Mouse (Mus musculus): Measurements from ENCODE around the gene Ssh2. TPM values are rescaled to one million over a fixed set of nuclear protein-coding genes. Genes with fewer than 3 reads are reported as not detected.

Ssh2 gene
- polyA plus RNA-seq, 1 experiment from 2014 or later, result 10.9 TPM

DNA sequence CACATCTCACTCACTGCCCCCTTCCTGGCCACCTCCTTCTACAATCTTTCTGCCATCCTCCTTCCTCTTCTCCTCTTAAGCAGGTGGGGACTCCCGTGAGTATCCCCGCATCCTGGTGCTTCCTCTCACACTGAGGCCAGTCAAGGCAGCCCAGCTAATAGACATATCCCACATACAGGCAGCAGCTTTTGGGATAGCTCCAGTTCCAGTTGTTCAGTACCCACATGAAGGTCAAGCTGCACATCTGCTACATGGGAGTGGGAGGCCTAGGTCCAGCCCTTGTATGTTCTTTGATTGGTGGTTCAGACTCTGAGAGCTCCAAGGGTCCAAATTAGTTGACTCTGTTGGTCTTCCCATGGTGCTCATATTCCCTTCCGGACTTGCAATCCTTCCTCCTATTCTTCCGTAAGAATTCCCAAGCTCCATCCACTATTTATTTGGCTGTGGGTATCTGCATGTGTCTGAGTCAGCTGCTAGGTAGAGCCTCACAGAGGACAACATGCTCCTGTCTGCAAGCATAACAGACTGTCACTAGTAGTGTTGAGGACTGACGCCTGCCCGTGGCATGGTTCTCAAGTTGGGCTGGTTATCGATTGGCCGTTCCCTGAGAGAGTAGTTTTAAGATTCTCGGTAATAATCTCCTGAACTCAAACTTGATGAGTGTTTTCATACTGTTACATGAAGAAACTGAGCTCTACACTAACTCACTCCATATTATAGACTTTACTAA is 151.6 kb downstream of the Ssh2 start:
- Histone ChIP-seq H3K4me3 (ENCODE audit: low read depth, low read length) (no peak overlapping the region), H3K9me3 (ENCODE audit: control insufficient read depth, low read depth, low read length) (no peaks in the 10 kb centered on the region), H3K36me3 (ENCODE audit: control insufficient read depth, insufficient read depth, low read length) (no peaks in the 10 kb centered on the region), H3K4me1 (ENCODE audit: control insufficient read depth, insufficient read depth, low read length) (peaks cover 17% of the 10 kb centered on the region), H3K9ac (replicated peaks; ENCODE audit: low read depth, low read length) (no peak overlapping the region), H3K27ac (ENCODE audit: low read length) (no peak overlapping the region), H3K27me3 (ENCODE audit: control insufficient read depth, insufficient read depth, low read length) (no peaks in the 10 kb centered on the region), H3K4me2 (replicated peaks; ENCODE audit: low read depth, low read length) (no peak overlapping the region)
- no peak for ATAC-seq (ENCODE audit: insufficient number of reproducible peaks, insufficient read depth, low FRiP score, low read depth)
- 95% methylated on average over 9 of the region's 9 CpGs for WGBS

DNA sequence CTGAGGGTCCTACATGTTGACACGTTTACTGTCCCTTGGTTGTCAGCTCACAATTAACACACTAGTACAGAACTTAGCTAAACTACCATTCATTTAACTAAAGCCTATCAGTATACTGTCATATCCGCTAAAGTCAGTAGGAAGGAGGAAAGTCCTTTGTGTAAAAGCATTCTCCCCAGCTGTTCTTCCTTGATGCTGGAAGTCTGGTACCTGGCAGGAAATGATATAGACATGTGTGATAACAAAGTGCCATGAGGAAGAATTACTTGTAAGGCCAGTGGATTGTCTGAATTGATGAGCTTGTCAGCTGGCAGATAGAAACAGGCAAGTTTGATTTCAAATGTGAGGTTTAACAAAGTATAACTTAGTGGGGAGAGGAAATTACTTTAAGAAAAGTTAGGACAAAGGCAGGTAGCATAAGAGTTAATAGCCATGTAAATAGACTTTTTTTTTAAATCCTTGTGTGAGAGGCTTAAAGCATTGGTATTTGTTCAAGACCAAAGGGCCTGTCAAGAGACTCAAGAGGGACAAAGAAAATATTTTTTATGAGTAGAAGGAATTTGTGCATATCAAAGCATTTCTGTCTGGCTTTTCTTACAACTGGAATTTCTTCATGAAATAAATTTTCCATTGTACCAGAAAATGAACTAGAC is 153.2 kb downstream of the Ssh2 start:
- no peak overlapping the region for H3K4me2 ChIP-seq (replicated peaks; ENCODE audit: low read depth, low read length)
- H3K4me1 ChIP-seq (ENCODE audit: control insufficient read depth, insufficient read depth, low read length), result peaks cover 17% of the 10 kb centered on the region
- peak overlapping the region; percentile 10; the same call in 1 of the 2 replicates for H3K27ac ChIP-seq (ENCODE audit: low read length)
- no peak overlapping the region for H3K4me3 ChIP-seq (ENCODE audit: low read depth, low read length)
- H3K27me3 ChIP-seq (ENCODE audit: control insufficient read depth, insufficient read depth, low read length), result no peaks in the 10 kb centered on the region
- no peaks in the 10 kb centered on the region for H3K36me3 ChIP-seq (ENCODE audit: control insufficient read depth, insufficient read depth, low read length)
- H3K9ac ChIP-seq (replicated peaks; ENCODE audit: low read depth, low read length), result no peak overlapping the region
- WGBS, result 60% methylated on average over 2 of the region's 2 CpGs
- no peaks in the 10 kb centered on the region for H3K9me3 ChIP-seq (ENCODE audit: control insufficient read depth, low read depth, low read length)
- ATAC-seq (ENCODE audit: insufficient number of reproducible peaks, insufficient read depth, low FRiP score, low read depth), result no peak

DNA sequence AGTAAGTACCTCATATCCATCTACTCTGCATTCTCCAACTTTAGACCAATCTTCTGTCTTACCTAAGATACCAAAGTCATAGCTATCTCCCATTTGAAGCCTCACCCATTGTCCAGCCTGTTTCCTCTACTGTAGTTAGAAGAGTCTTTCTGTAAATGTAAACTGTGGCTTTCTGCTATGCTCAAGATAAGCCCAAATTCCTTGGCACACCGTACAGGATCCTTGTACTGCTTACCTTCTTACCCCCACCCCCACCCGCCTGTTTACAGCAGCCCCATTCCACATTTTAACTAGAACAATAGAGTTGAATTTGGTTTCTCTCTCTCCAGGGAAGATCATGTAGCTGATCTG is 153.7 kb downstream of the Ssh2 start:
- H3K27me3 ChIP-seq (ENCODE audit: control insufficient read depth, insufficient read depth, low read length), result no peaks in the 10 kb centered on the region
- H3K27ac ChIP-seq (ENCODE audit: low read length), result peak overlapping the region; percentile 33; the same call in 1 of the 2 replicates
- H3K4me2 ChIP-seq (replicated peaks; ENCODE audit: low read depth, low read length), result no peak overlapping the region
- H3K4me1 ChIP-seq (ENCODE audit: control insufficient read depth, insufficient read depth, low read length), result peaks cover 17% of the 10 kb centered on the region
- H3K9ac ChIP-seq (replicated peaks; ENCODE audit: low read depth, low read length), result no peak overlapping the region
- H3K4me3 ChIP-seq (ENCODE audit: low read depth, low read length), result no peak overlapping the region
- no peaks in the 10 kb centered on the region for H3K9me3 ChIP-seq (ENCODE audit: control insufficient read depth, low read depth, low read length)
- no peaks in the 10 kb centered on the region for H3K36me3 ChIP-seq (ENCODE audit: control insufficient read depth, insufficient read depth, low read length)
- no peak for ATAC-seq (ENCODE audit: insufficient number of reproducible peaks, insufficient read depth, low FRiP score, low read depth)
- 37% methylated on average over 2 of the region's 2 CpGs for WGBS

DNA sequence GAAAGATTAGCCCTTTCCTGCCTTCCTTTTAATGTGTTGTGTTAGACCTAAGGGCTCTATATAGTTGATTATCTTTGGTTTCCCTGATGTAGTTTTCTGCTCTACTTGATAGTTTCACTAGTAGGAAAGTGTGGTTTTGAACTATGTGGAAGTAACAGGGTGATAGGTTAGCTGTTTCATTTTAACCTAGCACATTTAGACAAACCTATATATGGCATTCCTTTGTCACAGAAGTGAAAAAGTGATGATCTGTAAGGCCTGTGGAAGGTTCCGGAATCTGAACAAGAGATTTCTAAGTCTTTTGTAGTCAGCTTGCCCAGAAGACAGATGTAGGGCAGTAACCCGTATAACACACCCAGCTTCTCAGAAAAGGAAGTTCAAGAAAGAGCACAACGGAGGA is 155.0 kb downstream of the Ssh2 start:
- H3K4me2 ChIP-seq (replicated peaks; ENCODE audit: low read depth, low read length), result no peak overlapping the region
- H3K4me1 ChIP-seq (ENCODE audit: control insufficient read depth, insufficient read depth, low read length), result peaks cover 17% of the 10 kb centered on the region
- no peaks in the 10 kb centered on the region for H3K36me3 ChIP-seq (ENCODE audit: control insufficient read depth, insufficient read depth, low read length)
- no peaks in the 10 kb centered on the region for H3K9me3 ChIP-seq (ENCODE audit: control insufficient read depth, low read depth, low read length)
- no peak overlapping the region for H3K4me3 ChIP-seq (ENCODE audit: low read depth, low read length)
- 73% methylated on average over 3 of the region's 3 CpGs for WGBS
- H3K9ac ChIP-seq (replicated peaks; ENCODE audit: low read depth, low read length), result no peak overlapping the region
- no peak overlapping the region for H3K27ac ChIP-seq (ENCODE audit: low read length)
- no peaks in the 10 kb centered on the region for H3K27me3 ChIP-seq (ENCODE audit: control insufficient read depth, insufficient read depth, low read length)
- no peak for ATAC-seq (ENCODE audit: insufficient number of reproducible peaks, insufficient read depth, low FRiP score, low read depth)

DNA sequence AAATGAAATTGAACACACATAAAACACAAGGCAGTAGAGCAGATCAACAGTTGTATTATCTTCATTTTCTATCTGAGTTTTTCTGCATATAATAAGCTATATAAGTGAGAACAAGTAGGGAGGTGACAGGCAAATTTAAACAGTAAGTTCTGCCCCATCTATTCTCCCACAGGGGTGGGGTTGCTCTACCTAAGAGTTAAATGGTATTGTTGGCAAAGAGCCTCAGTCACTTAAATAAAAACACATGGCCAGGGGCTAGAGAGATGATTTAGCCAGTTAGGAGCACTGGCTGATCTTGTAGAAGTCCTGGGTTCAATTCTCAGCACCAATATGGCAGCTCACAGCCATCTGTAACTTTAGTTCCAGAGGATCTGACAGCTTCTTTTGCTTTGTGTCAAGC is 155.6 kb downstream of the Ssh2 start:
- H3K9ac ChIP-seq (replicated peaks; ENCODE audit: low read depth, low read length), result no peak overlapping the region
- no peaks in the 10 kb centered on the region for H3K9me3 ChIP-seq (ENCODE audit: control insufficient read depth, low read depth, low read length)
- no peak for ATAC-seq (ENCODE audit: insufficient number of reproducible peaks, insufficient read depth, low FRiP score, low read depth)
- no peak overlapping the region for H3K4me2 ChIP-seq (replicated peaks; ENCODE audit: low read depth, low read length)
- no peaks in the 10 kb centered on the region for H3K27me3 ChIP-seq (ENCODE audit: control insufficient read depth, insufficient read depth, low read length)
- no peak overlapping the region for H3K4me3 ChIP-seq (ENCODE audit: low read depth, low read length)
- no peaks in the 10 kb centered on the region for H3K36me3 ChIP-seq (ENCODE audit: control insufficient read depth, insufficient read depth, low read length)
- peaks cover 17% of the 10 kb centered on the region for H3K4me1 ChIP-seq (ENCODE audit: control insufficient read depth, insufficient read depth, low read length)
- no peak overlapping the region; the same call in 1 of the 2 replicates for H3K27ac ChIP-seq (ENCODE audit: low read length)

DNA sequence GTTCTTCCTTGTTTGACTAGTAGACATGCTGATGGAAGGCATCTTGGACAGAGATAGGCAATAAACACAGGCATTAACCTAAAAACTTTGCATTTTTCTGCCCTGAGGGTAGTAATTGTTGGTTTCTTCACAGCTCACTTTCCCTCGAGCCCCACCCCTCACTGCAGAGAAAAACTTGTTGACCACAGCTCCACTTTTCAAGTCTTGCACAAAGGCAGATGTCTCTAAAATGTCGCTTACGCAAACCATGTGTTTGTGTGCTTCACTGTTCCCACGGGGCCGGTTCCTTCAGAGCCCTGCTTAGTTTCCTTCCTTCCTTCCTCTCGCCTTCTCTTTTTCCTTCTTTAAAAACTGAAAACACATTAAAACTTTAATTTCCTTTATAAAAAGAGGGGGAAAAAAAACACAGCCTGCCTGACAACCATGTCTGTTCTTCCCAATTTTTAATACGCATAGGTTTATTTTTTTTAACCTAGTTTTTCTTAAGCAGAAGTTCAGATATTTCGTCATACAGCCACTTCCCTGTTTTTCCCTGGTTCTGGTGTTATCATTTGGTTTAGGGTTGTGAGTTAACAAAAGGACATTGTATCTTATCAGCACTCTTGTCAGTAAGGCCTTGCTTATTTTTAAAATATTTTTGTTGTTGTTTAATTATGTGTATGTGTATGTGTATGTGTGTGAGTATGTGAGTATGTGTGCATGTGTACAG is 156.3 kb downstream of the Ssh2 start:
- no peak overlapping the region; the same call in 1 of the 2 replicates for H3K27ac ChIP-seq (ENCODE audit: low read length)
- peaks cover 17% of the 10 kb centered on the region for H3K4me1 ChIP-seq (ENCODE audit: control insufficient read depth, insufficient read depth, low read length)
- no peaks in the 10 kb centered on the region for H3K36me3 ChIP-seq (ENCODE audit: control insufficient read depth, insufficient read depth, low read length)
- no peak for ATAC-seq (ENCODE audit: insufficient number of reproducible peaks, insufficient read depth, low FRiP score, low read depth)
- no peak overlapping the region for H3K4me2 ChIP-seq (replicated peaks; ENCODE audit: low read depth, low read length)
- no peaks in the 10 kb centered on the region for H3K27me3 ChIP-seq (ENCODE audit: control insufficient read depth, insufficient read depth, low read length)
- H3K4me3 ChIP-seq (ENCODE audit: low read depth, low read length), result no peak overlapping the region
- WGBS, result 48% methylated on average over 8 of the region's 8 CpGs
- H3K9me3 ChIP-seq (ENCODE audit: control insufficient read depth, low read depth, low read length), result no peaks in the 10 kb centered on the region
- H3K9ac ChIP-seq (replicated peaks; ENCODE audit: low read depth, low read length), result no peak overlapping the region

GRCm38 (mm10) chr11:77378622-77379021 is 162.5 kb downstream of the Ssh2 start:
- H3K27me3 ChIP-seq (ENCODE audit: control insufficient read depth, insufficient read depth, low read length), result no peaks in the 10 kb centered on the region
- H3K27ac ChIP-seq (ENCODE audit: low read length), result no peak overlapping the region
- no peak overlapping the region for H3K4me2 ChIP-seq (replicated peaks; ENCODE audit: low read depth, low read length)
- 90% methylated on average over 2 of the region's 2 CpGs for WGBS
- no peaks in the 10 kb centered on the region for H3K36me3 ChIP-seq (ENCODE audit: control insufficient read depth, insufficient read depth, low read length)
- ATAC-seq (ENCODE audit: insufficient number of reproducible peaks, insufficient read depth, low FRiP score, low read depth), result no peak
- no peaks in the 10 kb centered on the region for H3K9me3 ChIP-seq (ENCODE audit: control insufficient read depth, low read depth, low read length)
- no peaks in the 10 kb centered on the region for H3K4me1 ChIP-seq (ENCODE audit: control insufficient read depth, insufficient read depth, low read length)
- H3K9ac ChIP-seq (replicated peaks; ENCODE audit: low read depth, low read length), result no peak overlapping the region
- H3K4me3 ChIP-seq (ENCODE audit: low read depth, low read length), result no peak overlapping the region

- no peak overlapping the region for H3K4me2 ChIP-seq (replicated peaks; ENCODE audit: low read depth, low read length)
- H3K9ac ChIP-seq (replicated peaks; ENCODE audit: low read depth, low read length), result no peak overlapping the region
- no peaks in the 10 kb centered on the region for H3K27me3 ChIP-seq (ENCODE audit: control insufficient read depth, insufficient read depth, low read length)
- ATAC-seq (ENCODE audit: insufficient number of reproducible peaks, insufficient read depth, low FRiP score, low read depth), result no peak
- no peaks in the 10 kb centered on the region for H3K4me1 ChIP-seq (ENCODE audit: control insufficient read depth, insufficient read depth, low read length)
- no peaks in the 10 kb centered on the region for H3K9me3 ChIP-seq (ENCODE audit: control insufficient read depth, low read depth, low read length)
- H3K4me3 ChIP-seq (ENCODE audit: low read depth, low read length), result no peak overlapping the region
- no peaks in the 10 kb centered on the region for H3K36me3 ChIP-seq (ENCODE audit: control insufficient read depth, insufficient read depth, low read length)
- no peak overlapping the region for H3K27ac ChIP-seq (ENCODE audit: low read length)
- WGBS, result 81% methylated on average over 3 of the region's 3 CpGs
These were observed 165.1 kb downstream of the Ssh2 start for GRCm38 (mm10) chr11:77381174-77381573.
